Mouse (Mus musculus): ENCODE results near the gene Cort. TPM values are rescaled to one million over a fixed set of nuclear protein-coding genes. Genes with fewer than 3 reads are reported as not detected.

Cort gene
- polyA plus RNA-seq, 1 experiment from 2014 or later: not detected

Other genes with a start within 250 kb of the Cort start
- 36.9 and 42.4 TPM in 2 replicates for gene Pex14, start 26.9 kb downstream of the Cort start, polyA plus RNA-seq (2014; fragmentation: Nextera tagmentation; extraction: Ambion mirVana)
- gene Dffa, start 22.6 kb downstream of the Cort start, polyA plus RNA-seq (2014; fragmentation: Nextera tagmentation; extraction: Ambion mirVana): 21.0 and 29.3 TPM in 2 replicates
- 42.2 and 55.3 TPM in 2 replicates for gene Cenps, start 10.9 kb upstream of the Cort start, polyA plus RNA-seq (2014; fragmentation: Nextera tagmentation; extraction: Ambion mirVana)
- gene Pgd, start 40.0 kb upstream of the Cort start, polyA plus RNA-seq (2014; fragmentation: Nextera tagmentation; extraction: Ambion mirVana): 53.6 and 64.7 TPM in 2 replicates
- 25.6 and 35.7 TPM in 2 replicates for gene Kif1b, start 180.9 kb upstream of the Cort start, polyA plus RNA-seq (2014; fragmentation: Nextera tagmentation; extraction: Ambion mirVana)

Measured in kidney, embryonic 14.5 days (tissue).